Mouse (Mus musculus) intestine, embryonic 15.5 days (tissue): ENCODE measurements around the gene Cdca7. TPM values are rescaled to one million over a fixed set of nuclear protein-coding genes. Genes with fewer than 3 reads are reported as not detected.

Experiments
- ATAC-seq: fragments of 200-750 bp; cut with Nextera tagmentation; 2 replicates; pipeline ENCODE4 v1.8.0; 2017; ENCODE audit warnings: moderate TSS enrichment, moderate library complexity
- H3K27ac ChIP-seq: fragments of 300-500 bp; sonication (generic); 2 replicates; pipeline ENCODE4 v1.5.1; 2015; ENCODE audit warnings: mild to moderate bottlenecking, inconsistent platforms
- H3K27me3 ChIP-seq: fragments of 300-500 bp; sonication (generic); replicated peaks from 2 replicates; pipeline ENCODE4 v1.6.1; 2015; ENCODE audit warnings: inconsistent platforms
- H3K36me3 ChIP-seq: fragments of 300-500 bp; sonication (generic); 2 replicates; pipeline ENCODE4 v1.6.1; 2015; ENCODE audit warnings: inconsistent platforms
- H3K4me1 ChIP-seq: fragments of 300-500 bp; sonication (generic); replicated peaks from 2 replicates; pipeline ENCODE4 v1.6.1; 2015; ENCODE audit warnings: inconsistent platforms
- H3K4me2 ChIP-seq: fragments of 300-500 bp; sonication (generic); replicated peaks from 2 replicates; pipeline ENCODE4 v1.6.1; 2015; ENCODE audit warnings: mild to moderate bottlenecking, inconsistent platforms
- H3K4me3 ChIP-seq: fragments of 300-500 bp; sonication (generic); replicated peaks from 2 replicates; pipeline ENCODE4 v1.5.1; 2015; ENCODE audit warnings: inconsistent platforms
- H3K9ac ChIP-seq: fragments of 300-500 bp; sonication (generic); 2 replicates; pipeline ENCODE4 v1.6.1; 2015; ENCODE audit warnings: inconsistent platforms
- H3K9me3 ChIP-seq: fragments of 300-500 bp; sonication (generic); 2 replicates; pipeline ENCODE4 v1.6.1; 2016; ENCODE audit warnings: inconsistent platforms
- WGBS: fragments of 180-500 bp; shearing (Covaris S2); methylation state at CpG from one replicate; pipeline ENCODE4 v1.1.7; 2015; 5-methylcytosine and 5-hydroxymethylcytosine counted together
- polyA plus RNA-seq: library from polyadenylated mRNA; unstranded; fragments of >200 nt; fragmentation: Nextera tagmentation; extraction: Ambion mirVana; gene quantifications from 2 replicates; pipeline ENCODE4 v1.2.1, GENCODE M21; 2015

Gene Cdca7
- polyA plus RNA-seq, 1 experiment from 2014 or later = 125 TPM

DNA sequence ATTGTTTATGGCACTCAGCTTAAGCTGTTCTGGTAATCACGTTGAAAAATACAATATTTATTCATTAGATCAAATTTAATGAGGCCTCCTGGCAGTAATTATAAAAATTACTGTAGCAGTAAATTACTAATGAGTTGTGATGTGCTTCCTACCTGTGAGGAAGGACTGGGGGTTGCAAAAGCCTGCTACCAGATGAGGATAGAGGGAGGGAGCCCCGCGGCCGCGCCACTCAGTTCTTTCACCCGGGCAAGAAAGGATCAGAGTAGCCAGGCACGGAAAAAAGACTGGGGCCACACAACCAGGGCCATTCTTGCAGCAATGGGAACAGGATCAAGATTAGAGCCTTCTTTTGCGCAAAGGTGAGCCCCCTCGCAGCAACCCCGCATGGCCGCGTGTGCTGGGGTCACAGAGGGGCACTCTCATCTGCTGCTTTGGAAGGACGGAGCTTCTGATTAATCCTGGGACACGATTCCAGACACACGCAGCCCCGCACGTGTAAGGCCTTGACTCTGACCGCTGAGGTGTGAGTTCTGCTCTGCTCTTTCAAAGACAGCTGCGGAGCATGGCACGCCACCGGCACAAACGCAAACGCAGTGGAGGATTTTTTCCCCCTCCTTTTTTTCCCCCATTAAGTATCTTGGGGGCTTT is 23.2 kb downstream of the Cdca7 start:
- no peaks in the 10 kb centered on the region for H3K9me3 ChIP-seq
- H3K27ac ChIP-seq = no peak overlapping the region
- no peaks in the 10 kb centered on the region for H3K36me3 ChIP-seq
- 18% methylated on average over 23 of the region's 23 CpGs for whole genome bisulfite sequencing
- no peak overlapping the region for H3K4me3 ChIP-seq
- peak overlapping the region; percentile 41 for H3K4me2 ChIP-seq
- ATAC-seq = no peak
- peaks cover 5% of the 10 kb centered on the region for H3K4me1 ChIP-seq
- H3K9ac ChIP-seq = no peak overlapping the region
- H3K27me3 ChIP-seq = no peaks in the 10 kb centered on the region

DNA sequence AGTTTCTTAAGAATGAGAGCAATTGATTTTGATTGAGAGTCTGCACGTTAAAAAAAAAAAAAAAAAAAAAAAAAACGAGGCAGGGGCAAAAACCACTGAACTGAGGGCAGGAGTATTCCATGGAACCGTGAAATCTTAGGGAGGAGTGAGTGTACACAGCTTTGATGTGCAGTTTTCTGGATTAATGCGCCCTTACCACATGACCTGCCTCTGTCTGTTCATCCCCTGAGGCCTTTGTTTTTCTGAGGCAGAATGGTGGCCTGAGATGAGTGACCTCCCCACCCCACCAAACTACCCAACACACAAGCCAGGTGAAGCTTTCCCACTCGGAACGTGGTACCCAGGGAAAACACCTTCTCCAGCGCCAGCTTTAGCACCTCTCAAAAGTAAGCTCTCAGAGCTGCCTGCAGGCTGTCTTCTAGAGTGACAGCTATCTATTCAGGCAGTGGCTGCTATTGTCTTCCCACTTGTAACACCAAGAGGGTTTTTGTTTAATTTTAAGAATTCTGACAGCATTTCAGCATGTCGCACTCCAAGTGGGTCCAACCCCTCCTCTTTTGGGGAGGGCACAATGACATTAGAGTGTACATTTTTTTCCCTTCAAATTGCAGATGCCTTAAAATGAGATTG is 23.9 kb downstream of the Cdca7 start:
- H3K36me3 ChIP-seq = no peaks in the 10 kb centered on the region
- no peaks in the 10 kb centered on the region for H3K9me3 ChIP-seq
- no peak for ATAC-seq
- no peak overlapping the region for H3K4me3 ChIP-seq
- no peaks in the 10 kb centered on the region for H3K27me3 ChIP-seq
- no peak overlapping the region for H3K4me2 ChIP-seq
- H3K9ac ChIP-seq = no peak overlapping the region
- H3K27ac ChIP-seq = no peak overlapping the region
- WGBS = 46% methylated on average over 8 of the region's 8 CpGs
- H3K4me1 ChIP-seq = peaks cover 5% of the 10 kb centered on the region

DNA sequence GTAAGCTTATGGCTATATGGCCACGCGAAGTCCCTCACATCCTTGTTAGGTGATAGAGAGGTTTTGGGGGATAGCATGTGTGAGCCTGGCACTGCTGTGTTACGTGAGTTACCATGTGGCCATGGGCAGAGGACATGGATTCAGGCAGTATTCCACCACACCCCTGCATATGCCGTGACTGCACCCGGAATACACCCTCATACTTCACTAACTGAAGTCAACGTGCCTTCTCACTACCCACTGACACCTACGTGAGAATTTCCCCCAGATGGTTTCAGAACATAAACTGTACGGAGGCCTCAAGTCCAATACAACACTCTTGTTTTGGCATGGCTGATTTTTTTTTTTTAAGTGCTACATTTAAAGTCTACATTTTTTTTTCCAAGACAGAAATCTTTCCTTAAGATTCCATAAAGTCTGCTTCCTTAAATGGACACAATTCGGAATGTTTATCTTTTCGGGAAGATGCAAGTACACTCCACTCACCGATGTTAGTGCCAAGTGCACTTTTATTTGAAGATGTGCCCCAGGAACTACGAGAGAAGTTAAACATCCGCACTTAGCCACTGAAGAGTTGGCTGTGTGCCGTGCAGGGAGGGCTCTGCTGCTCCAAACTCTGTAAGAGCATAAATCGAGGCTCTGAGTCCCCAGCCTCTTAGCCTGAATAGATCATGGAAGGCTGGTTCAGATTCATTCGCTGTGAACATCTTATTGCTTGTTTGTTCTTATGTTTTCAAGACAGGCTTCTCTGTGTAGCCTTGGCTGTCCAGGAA is 26.3 kb downstream of the Cdca7 start:
- Histone ChIP-seq H3K4me3 (no peak overlapping the region), H3K27ac (peak overlapping the region; percentile 70), H3K4me2 (no peak overlapping the region), H3K36me3 (no peaks in the 10 kb centered on the region), H3K4me1 (peaks cover 5% of the 10 kb centered on the region), H3K27me3 (no peaks in the 10 kb centered on the region), H3K9me3 (no peaks in the 10 kb centered on the region), H3K9ac (no peak overlapping the region)
- 52% methylated on average over 16 of the region's 16 CpGs for WGBS
- ATAC-seq = peak; percentile 77

DNA sequence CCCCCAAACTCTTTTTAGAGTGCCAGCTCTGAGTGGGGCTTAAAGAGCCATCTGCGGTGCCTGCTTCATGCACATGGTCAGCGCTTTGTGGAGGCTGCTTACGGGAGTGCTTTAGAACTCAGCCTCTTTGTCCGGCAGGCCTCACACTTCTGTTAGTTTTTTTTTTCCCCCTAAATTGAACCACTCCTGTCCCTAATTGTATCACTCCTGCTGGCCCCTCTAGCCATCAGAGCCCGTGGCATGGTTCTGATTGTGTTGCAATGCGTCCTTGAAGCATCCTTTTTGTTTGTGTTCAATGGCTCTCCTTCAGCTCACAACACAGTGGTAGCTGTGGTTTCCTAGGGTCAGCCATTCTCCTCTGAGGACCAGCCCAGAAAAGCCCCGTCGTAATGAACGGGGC is 27.7 kb downstream of the Cdca7 start:
- H3K4me3 ChIP-seq = no peak overlapping the region
- no peak overlapping the region for H3K4me2 ChIP-seq
- no peak for ATAC-seq
- 70% methylated on average over 9 of the region's 9 CpGs for WGBS
- H3K9ac ChIP-seq = no peak overlapping the region
- no peak overlapping the region for H3K27ac ChIP-seq
- H3K27me3 ChIP-seq = no peaks in the 10 kb centered on the region
- H3K4me1 ChIP-seq = peaks cover 5% of the 10 kb centered on the region
- no peaks in the 10 kb centered on the region for H3K36me3 ChIP-seq
- no peaks in the 10 kb centered on the region for H3K9me3 ChIP-seq

DNA sequence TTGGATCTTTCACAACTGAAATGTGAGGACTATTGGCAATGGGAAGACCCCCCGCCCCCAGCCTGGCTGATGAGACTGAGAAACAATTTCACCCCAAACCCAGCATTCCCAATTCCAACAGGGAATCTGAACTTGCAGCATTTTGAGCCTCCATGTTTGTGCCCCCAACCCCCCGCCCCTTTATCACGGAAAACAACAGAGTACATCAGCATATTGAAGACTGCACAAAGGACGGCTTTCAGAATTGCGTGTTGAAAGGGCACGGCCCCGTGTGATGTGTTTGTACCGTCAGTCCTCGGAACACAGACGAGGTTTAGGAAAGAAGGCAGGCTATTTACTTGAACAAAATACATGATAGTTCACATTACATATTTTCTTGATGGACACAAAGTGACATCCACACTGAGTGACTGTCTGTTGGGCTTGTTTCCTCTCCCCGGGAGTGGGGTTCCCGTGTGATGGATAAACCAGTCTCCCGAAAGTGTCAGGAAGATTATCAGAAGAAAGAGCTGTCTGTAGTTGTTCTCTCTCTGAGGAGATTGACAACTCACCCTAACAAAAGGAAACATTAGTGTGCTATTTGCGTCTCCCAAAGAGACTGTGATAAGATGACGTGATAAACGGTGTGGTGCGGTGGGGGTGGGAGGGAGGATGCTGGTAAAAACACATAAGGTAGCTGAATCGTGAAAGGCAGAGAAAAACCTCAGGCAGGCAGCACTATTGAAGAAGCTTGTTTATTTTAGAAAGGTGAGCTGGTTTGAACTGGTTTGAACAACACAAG is 32.1 kb downstream of the Cdca7 start:
- ATAC-seq = no peak
- 42% methylated on average over 18 of the region's 18 CpGs for WGBS
- Histone ChIP-seq H3K27me3 (no peaks in the 10 kb centered on the region), H3K4me1 (no peaks in the 10 kb centered on the region), H3K4me3 (no peak overlapping the region), H3K9ac (no peak overlapping the region), H3K4me2 (no peak overlapping the region), H3K36me3 (no peaks in the 10 kb centered on the region), H3K27ac (no peak overlapping the region), H3K9me3 (no peaks in the 10 kb centered on the region)

DNA sequence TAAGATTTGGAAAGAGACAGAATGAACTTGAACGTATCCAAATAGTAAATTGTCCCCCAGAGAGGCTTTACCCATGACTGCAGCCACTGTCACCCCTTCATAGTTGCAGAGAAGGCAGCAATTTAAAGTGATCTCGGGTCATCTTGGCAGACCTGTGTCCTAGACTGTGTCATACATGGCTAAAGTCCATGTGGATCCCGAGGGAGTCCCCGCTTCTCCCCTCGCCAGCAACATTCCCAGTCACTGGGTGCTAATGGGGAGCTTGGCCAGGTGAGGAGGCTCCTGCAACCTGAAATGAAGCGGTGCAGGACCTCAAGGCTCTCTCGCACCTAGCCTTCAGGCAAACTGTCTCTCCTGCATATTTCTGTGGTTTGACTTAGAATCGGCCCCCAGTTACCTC is 32.9 kb downstream of the Cdca7 start:
- 83% methylated on average over 8 of the region's 8 CpGs for WGBS
- Histone ChIP-seq H3K4me3 (no peak overlapping the region), H3K9me3 (no peaks in the 10 kb centered on the region), H3K27ac (no peak overlapping the region), H3K4me1 (no peaks in the 10 kb centered on the region), H3K27me3 (no peaks in the 10 kb centered on the region), H3K4me2 (no peak overlapping the region), H3K36me3 (no peaks in the 10 kb centered on the region), H3K9ac (no peak overlapping the region)
- no peak for ATAC-seq

DNA sequence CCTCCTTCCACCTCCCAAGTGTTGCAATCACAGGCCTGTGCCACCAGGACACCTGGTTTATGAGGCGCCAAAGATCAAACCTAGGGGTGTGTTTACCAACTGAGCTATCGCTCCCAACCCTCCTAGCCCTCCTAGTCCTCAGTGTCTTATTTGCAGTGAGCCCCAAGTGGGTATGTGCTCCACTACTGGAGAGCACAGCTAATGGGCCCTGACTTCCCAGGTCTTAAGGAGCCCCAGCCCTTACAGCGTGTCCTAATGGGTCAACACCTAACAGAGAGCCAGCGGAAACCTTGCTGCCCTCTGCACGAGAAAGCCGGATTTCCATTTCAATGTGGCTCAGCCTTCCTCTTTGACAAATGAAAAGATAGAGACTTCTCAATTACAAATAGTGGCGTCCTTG is 39.6 kb downstream of the Cdca7 start:
- H3K27ac ChIP-seq = no peak overlapping the region
- ATAC-seq = peak; percentile 59; the same call in 1 of the 2 replicates
- H3K27me3 ChIP-seq = peaks cover 2% of the 10 kb centered on the region; the same call in 1 of the 2 replicates
- 48% methylated on average over 7 of the region's 7 CpGs for WGBS
- H3K4me2 ChIP-seq = no peak overlapping the region
- H3K9ac ChIP-seq = no peak overlapping the region
- H3K4me1 ChIP-seq = no peaks in the 10 kb centered on the region; the same call in 1 of the 2 replicates
- no peaks in the 10 kb centered on the region for H3K36me3 ChIP-seq
- H3K4me3 ChIP-seq = no peak overlapping the region
- no peaks in the 10 kb centered on the region for H3K9me3 ChIP-seq

DNA sequence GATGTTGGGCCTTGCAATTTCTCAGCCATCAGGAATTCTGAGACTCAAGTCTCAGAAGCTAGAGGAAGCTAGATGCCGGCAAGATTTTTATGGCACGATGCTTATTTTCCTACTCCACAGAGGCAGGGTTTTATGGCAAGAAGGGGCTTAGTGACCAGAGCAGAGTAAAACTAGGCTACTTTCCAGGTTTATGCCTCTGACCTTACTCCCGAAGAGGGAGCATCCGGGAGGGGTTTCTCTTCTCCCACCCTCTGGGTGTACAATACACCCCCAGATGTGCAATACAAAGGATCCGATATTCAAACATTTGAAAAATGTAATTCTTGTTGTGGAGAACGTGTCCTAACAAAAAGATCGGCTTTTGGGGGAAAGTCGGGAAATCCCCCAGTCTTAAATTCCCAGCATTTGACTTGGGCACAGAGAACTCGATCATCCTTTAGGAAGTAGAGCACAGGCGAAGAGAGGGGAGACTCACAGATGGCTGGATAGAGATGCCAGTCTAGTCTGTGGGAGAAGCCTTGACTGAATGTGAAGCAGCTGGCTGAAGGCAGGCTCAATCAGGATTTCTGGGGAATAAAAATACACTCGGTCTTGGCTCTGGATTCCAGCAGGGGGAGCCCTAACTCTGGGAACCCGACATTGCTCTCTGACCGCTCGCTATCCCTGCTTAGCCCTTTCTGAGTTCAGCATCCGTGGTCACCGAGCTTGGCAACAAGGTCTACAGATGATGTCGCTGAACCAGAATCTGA is 40.2 kb downstream of the Cdca7 start:
- peak; percentile 68 for ATAC-seq
- H3K4me2 ChIP-seq = no peak overlapping the region
- WGBS = 21% methylated on average over 17 of the region's 17 CpGs
- no peak overlapping the region for H3K4me3 ChIP-seq
- no peaks in the 10 kb centered on the region; the same call in 1 of the 2 replicates for H3K4me1 ChIP-seq
- H3K9ac ChIP-seq = no peak overlapping the region
- H3K9me3 ChIP-seq = no peaks in the 10 kb centered on the region
- H3K27me3 ChIP-seq = peaks cover 2% of the 10 kb centered on the region; the same call in 1 of the 2 replicates
- H3K27ac ChIP-seq = no peak overlapping the region
- no peaks in the 10 kb centered on the region for H3K36me3 ChIP-seq

DNA sequence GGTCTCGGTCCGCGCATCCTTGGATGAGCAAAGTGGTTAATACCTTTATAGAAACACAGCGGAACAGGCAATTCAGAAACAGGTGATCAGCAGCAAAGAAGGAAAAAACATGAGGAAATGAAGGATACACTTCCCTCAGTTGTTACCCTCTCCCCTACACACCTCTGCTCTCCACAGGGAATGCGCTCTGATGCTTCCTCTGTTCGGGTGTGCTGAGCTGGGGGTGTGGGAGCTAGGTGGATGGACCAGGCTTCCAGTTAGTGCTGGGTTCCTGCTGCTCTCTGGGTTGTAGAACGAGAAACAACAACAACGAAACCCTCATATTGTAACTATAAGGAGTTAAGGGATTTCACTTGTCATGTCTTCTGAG is 40.7 kb downstream of the Cdca7 start:
- Histone ChIP-seq H3K4me3 (no peak overlapping the region), H3K4me1 (peaks cover under 1% of the 10 kb centered on the region; the same call in 1 of the 2 replicates), H3K27ac (no peak overlapping the region), H3K9ac (no peak overlapping the region), H3K9me3 (no peaks in the 10 kb centered on the region), H3K36me3 (no peaks in the 10 kb centered on the region), H3K4me2 (no peak overlapping the region), H3K27me3 (peaks cover 2% of the 10 kb centered on the region; the same call in 1 of the 2 replicates)
- 35% methylated on average over 8 of the region's 8 CpGs for WGBS
- ATAC-seq = 0 out of 2 replicates have a peak, but pooled peaks have one; percentile 12

DNA sequence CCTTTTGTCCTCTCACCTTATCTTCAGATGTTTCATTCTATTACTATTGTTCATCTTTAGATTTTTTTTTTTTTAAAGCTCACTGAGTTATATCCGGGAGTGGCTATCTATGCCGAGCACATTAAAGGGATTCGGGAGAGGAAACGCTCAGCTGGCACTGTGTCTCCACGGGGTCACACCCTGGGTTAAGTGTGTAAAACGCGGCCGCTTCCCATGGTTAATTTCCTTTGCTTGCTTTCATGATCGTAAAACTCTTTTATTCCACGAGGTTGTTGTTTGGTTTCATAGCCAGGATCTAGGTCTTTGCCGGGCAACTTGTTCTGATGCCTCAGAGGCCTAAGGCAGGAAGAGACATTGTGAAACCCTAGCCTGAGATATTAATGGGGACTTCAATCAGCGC is 48.1 kb downstream of the Cdca7 start:
- Histone ChIP-seq H3K4me2 (no peak overlapping the region), H3K9ac (no peak overlapping the region), H3K27me3 (no peaks in the 10 kb centered on the region; the same call in 1 of the 2 replicates), H3K4me1 (0 out of 2 replicates have a peak, but pooled peaks cover 2% of the 10 kb centered on the region), H3K27ac (no peak overlapping the region), H3K9me3 (no peaks in the 10 kb centered on the region), H3K4me3 (no peak overlapping the region), H3K36me3 (no peaks in the 10 kb centered on the region)
- WGBS = 48% methylated on average over 12 of the region's 12 CpGs
- no peak for ATAC-seq

DNA sequence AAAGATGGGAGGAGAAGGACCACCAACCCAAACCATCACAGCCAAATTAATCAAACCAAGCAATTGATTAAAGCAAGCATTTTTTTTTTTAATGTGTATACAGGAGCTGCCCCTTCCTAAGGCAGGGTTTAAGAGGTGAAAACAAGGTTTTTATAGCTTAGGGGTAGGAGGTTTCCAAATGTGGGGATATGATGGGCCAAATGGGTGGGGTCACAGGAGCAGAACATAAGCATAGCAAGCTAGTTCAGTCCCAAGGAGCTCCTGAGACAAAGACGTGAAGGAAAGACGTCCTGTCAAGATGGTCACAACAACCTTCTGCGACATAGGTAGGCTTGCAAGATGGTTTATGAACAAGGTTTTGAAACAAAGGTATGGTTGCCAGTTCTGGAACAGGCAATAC is 49.6 kb downstream of the Cdca7 start:
- H3K4me2 ChIP-seq = no peak overlapping the region
- H3K27ac ChIP-seq = no peak overlapping the region
- no peaks in the 10 kb centered on the region for H3K36me3 ChIP-seq
- no peak for ATAC-seq
- no peak overlapping the region for H3K9ac ChIP-seq
- H3K9me3 ChIP-seq = no peaks in the 10 kb centered on the region
- 84% methylated on average over 3 of the region's 3 CpGs for WGBS
- 0 out of 2 replicates have a peak, but pooled peaks cover 2% of the 10 kb centered on the region for H3K4me1 ChIP-seq
- no peaks in the 10 kb centered on the region for H3K27me3 ChIP-seq
- no peak overlapping the region for H3K4me3 ChIP-seq
